15 mouse cellular contexts compared by ENCODE assay signal in the genomic region with DNA sequence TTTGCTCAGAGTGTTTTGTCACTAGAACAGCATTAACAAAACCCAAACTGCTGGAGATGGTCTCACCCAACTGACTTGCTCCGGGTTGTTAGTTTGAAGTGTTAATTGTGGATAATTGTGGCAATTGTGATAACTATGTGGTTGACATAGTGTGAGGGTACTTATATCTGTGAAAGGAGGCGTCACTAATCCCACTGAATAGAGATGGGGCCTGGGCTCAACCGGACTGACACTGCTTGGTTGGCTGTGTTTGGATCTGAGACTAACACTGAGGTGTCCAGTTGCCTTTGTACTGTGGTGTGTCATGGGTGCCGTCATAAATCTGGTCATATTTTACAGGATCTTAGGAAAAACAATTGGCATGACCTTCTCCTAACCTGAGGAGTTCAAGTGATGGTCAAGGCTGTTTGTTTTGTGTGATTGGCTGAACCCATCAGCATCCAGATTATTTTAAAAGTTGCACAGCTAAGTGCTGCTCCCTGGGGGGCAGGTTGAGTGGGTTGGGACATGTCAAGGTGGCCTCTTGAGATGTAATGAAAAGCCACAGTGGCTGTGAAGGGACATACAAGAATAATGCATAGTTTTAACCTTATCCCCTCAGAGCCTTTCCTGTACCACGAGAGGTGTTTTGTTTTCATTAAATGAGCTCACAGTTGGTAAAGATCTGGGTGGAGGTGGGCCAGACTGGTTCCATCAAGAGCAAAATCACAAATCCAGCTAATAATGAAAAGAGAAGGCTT. TPM values are rescaled to one million over a fixed set of nuclear protein-coding genes. Genes with fewer than 3 reads are reported as not detected.
A peak's percentile ranks its signal among the peaks of the same experiment; 100 is the strongest.
DNase-seq lines count a peak whose midpoint lies in the region; ATAC-seq lines count a peak whose summit lies in the region.
"Had no signal": no experiment of that assay in that cellular context is flagged by ENCODE, and none has a peak within 500 bp of the region (broad histone marks: within the 10 kb centered on the region; RNA-seq: fewer than 3 reads in every experiment).

No protein-coding gene starts in this region.

- H3K4me1 ChIP-seq in intestine, embryonic 14.5 days (replicated peaks; ENCODE audit: control insufficient read depth, insufficient read depth, low read length), result no peaks in the 10 kb centered on the region
- H3K4me1 ChIP-seq in intestine, embryonic 15.5 days (replicated peaks), result no peaks in the 10 kb centered on the region
- H3K4me1 ChIP-seq in forebrain, embryonic 14.5 days (ENCODE audit: control insufficient read depth, insufficient read depth, low read length), result peaks cover 16% of the 10 kb centered on the region
- peaks cover 17% of the 10 kb centered on the region for H3K4me1 ChIP-seq in limb, embryonic 10.5 days
- H3K4me1 ChIP-seq in neural tube, embryonic 13.5 days (replicated peaks), result peaks cover 22% of the 10 kb centered on the region
- H3K4me1 ChIP-seq: megakaryocyte, embryonic 14.5 days had no signal

- no peaks in the 10 kb centered on the region for H3K27me3 ChIP-seq in intestine, embryonic 14.5 days (replicated peaks; ENCODE audit: control insufficient read depth, insufficient read depth, low read length)
- H3K27me3 ChIP-seq in intestine, embryonic 15.5 days (replicated peaks), result no peaks in the 10 kb centered on the region
- peaks cover 31% of the 10 kb centered on the region for H3K27me3 ChIP-seq in forebrain, embryonic 14.5 days (replicated peaks; ENCODE audit: control insufficient read depth, insufficient read depth, low read length)
- no peaks in the 10 kb centered on the region for H3K27me3 ChIP-seq in limb, embryonic 10.5 days (ENCODE audit: low read depth, poor library complexity, severe bottlenecking)
- H3K27me3 ChIP-seq in neural tube, embryonic 13.5 days, result no peaks in the 10 kb centered on the region
- H3K27me3 ChIP-seq: megakaryocyte, embryonic 14.5 days had no signal

- H3K4me2 ChIP-seq in intestine, embryonic 14.5 days (ENCODE audit: low read length), result no peak overlapping the region
- no peak overlapping the region for H3K4me2 ChIP-seq in intestine, embryonic 15.5 days (replicated peaks)
- H3K4me2 ChIP-seq in forebrain, embryonic 14.5 days (ENCODE audit: low read length), result no peak overlapping the region
- H3K4me2 ChIP-seq in neural tube, embryonic 13.5 days, result no peak overlapping the region

- no peak overlapping the region for H3K4me3 ChIP-seq in intestine, embryonic 14.5 days (ENCODE audit: low read depth, low read length)
- no peak overlapping the region for H3K4me3 ChIP-seq in intestine, embryonic 15.5 days (replicated peaks)
- H3K4me3 ChIP-seq in forebrain, embryonic 14.5 days (ENCODE audit: low read depth, low read length), result no peak overlapping the region
- no peak overlapping the region for H3K4me3 ChIP-seq in limb, embryonic 10.5 days
- no peak overlapping the region for H3K4me3 ChIP-seq in neural tube, embryonic 13.5 days
- H3K4me3 ChIP-seq: layer of hippocampus, adult 2 months; megakaryocyte, embryonic 14.5 days had no signal

- DNase-seq in intestine, embryonic 14.5 days (ENCODE audit: low spot score), result no peak
- peak; percentile 63 for DNase-seq in forebrain, embryonic 14.5 days (ENCODE audit: low spot score)
- DNase-seq in limb, embryonic 10.5 days (ENCODE audit: low spot score), result no peak
- DNase-seq in ovary, postnatal 14 days (ENCODE audit: low spot score), result no peak
- no peak for DNase-seq in cerebellum, adult 18-20 months
- no peak for DNase-seq in liver
- DNase-seq: cerebellum, postnatal 25 days; kidney, adult 11 months; lung, adult 18-20 months had no signal

- 0 out of 2 replicates have a peak, but pooled peaks have one; percentile 32 for ATAC-seq in intestine, embryonic 14.5 days (replicated peaks; ENCODE audit: low FRiP score, low TSS enrichment, low read depth)
- ATAC-seq in intestine, embryonic 15.5 days, result no peak
- peak; percentile 76 for ATAC-seq in forebrain, embryonic 14.5 days
- ATAC-seq in neural tube, embryonic 13.5 days (ENCODE audit: low read depth), result peak; percentile 47; the same call in 1 of the 2 replicates

- H3K9ac ChIP-seq in intestine, embryonic 14.5 days (ENCODE audit: low read length), result no peak overlapping the region
- no peak overlapping the region for H3K9ac ChIP-seq in intestine, embryonic 15.5 days
- no peak overlapping the region for H3K9ac ChIP-seq in forebrain, embryonic 14.5 days (ENCODE audit: low read length)
- no peak overlapping the region for H3K9ac ChIP-seq in neural tube, embryonic 13.5 days

- H3K9me3 ChIP-seq in intestine, embryonic 14.5 days (ENCODE audit: control insufficient read depth, low read length), result no peaks in the 10 kb centered on the region
- H3K9me3 ChIP-seq in intestine, embryonic 15.5 days, result no peaks in the 10 kb centered on the region
- H3K9me3 ChIP-seq in forebrain, embryonic 14.5 days (replicated peaks; ENCODE audit: control insufficient read depth, low read length), result peaks cover 5% of the 10 kb centered on the region; the same call in 1 of the 2 replicates
- H3K9me3 ChIP-seq in limb, embryonic 10.5 days (replicated peaks), result no peaks in the 10 kb centered on the region
- H3K9me3 ChIP-seq in neural tube, embryonic 13.5 days, result no peaks in the 10 kb centered on the region

- 54% methylated on average over 5 of the region's 5 CpGs for WGBS in intestine, embryonic 14.5 days
- 56% methylated on average over 5 of the region's 5 CpGs for WGBS in intestine, embryonic 15.5 days
- 3% methylated on average over 5 of the region's 5 CpGs for WGBS in forebrain, embryonic 14.5 days
- 54% methylated on average over 5 of the region's 5 CpGs for WGBS in limb, embryonic 10.5 days
- 14% methylated on average over 5 of the region's 5 CpGs for WGBS in neural tube, embryonic 13.5 days

- no peak overlapping the region for H3K27ac ChIP-seq in intestine, embryonic 14.5 days (ENCODE audit: low read depth)
- no peak overlapping the region for H3K27ac ChIP-seq in intestine, embryonic 15.5 days
- H3K27ac ChIP-seq in forebrain, embryonic 14.5 days (ENCODE audit: low read depth, low read length), result no peak overlapping the region; the same call in 1 of the 2 replicates
- H3K27ac ChIP-seq in limb, embryonic 10.5 days, result 0 out of 2 replicates have a peak overlapping the region, but pooled peaks have one; percentile 14
- 0 out of 2 replicates have a peak overlapping the region, but pooled peaks have one; percentile 14 for H3K27ac ChIP-seq in neural tube, embryonic 13.5 days (replicated peaks)
- H3K27ac ChIP-seq: layer of hippocampus, adult 2 months had no signal

- no peaks in the 10 kb centered on the region for H3K36me3 ChIP-seq in intestine, embryonic 14.5 days (ENCODE audit: control insufficient read depth, insufficient read depth, low read length)
- H3K36me3 ChIP-seq in intestine, embryonic 15.5 days, result no peaks in the 10 kb centered on the region
- H3K36me3 ChIP-seq in forebrain, embryonic 14.5 days (ENCODE audit: control insufficient read depth, insufficient read depth, low read length), result no peaks in the 10 kb centered on the region
- H3K36me3 ChIP-seq in limb, embryonic 10.5 days, result no peaks in the 10 kb centered on the region
- no peaks in the 10 kb centered on the region for H3K36me3 ChIP-seq in neural tube, embryonic 13.5 days
- H3K36me3 ChIP-seq: G1E had no signal

RNA-seq across cellular contexts. Expression of gene Lhcgr, which starts 28.2 kb away (rescaled TPM):
- 0.11 and 0.30 TPM in 2 replicates for polyA plus RNA-seq in intestine, embryonic 14.5 days (2014; fragmentation: Nextera tagmentation; extraction: Ambion mirVana)
- 0.09 TPM in 1 of 2 replicates, not detected in the other for polyA plus RNA-seq in intestine, embryonic 15.5 days (2015; fragmentation: Nextera tagmentation; extraction: Ambion mirVana)
- polyA plus RNA-seq in forebrain, embryonic 14.5 days (2014; fragmentation: Nextera tagmentation; extraction: Ambion mirVana), result 0.79 and 1.3 TPM in 2 replicates
- polyA plus RNA-seq in limb, embryonic 10.5 days (2016; fragmentation: Nextera tagmentation; extraction: Ambion mirVana), result 0.38 TPM in 1 of 2 replicates, not detected in the other
- 1.5 and 2.2 TPM in 2 replicates for polyA plus RNA-seq in neural tube, embryonic 13.5 days (2015; fragmentation: Nextera tagmentation; extraction: Ambion mirVana)
- polyA plus RNA-seq: G1E; thymus, postnatal 0 days had no signal

Comparison
In these comparisons a context has a peak if more than half of its experiments do, and no peak if none do; other contexts are left out.
1. H3K27ac ChIP-seq: peak in limb, embryonic 10.5 days (single experiment) and neural tube, embryonic 13.5 days (single experiment); none in intestine, embryonic 14.5 days (single experiment), intestine, embryonic 15.5 days (single experiment) and forebrain, embryonic 14.5 days (single experiment).